Mouse (Mus musculus): Measurements from ENCODE around the gene Fxyd2. TPM values are rescaled to one million over a fixed set of nuclear protein-coding genes. Genes with fewer than 3 reads are reported as not detected.

The Fxyd2 gene
- total RNA-seq, 2 experiments from 2014 or later, result 2.3 to 7.3 TPM

GRCm38 (mm10) chr9:45389596-45389995 lies 9.9 kb upstream of the Fxyd2 start:
- no peak for DNase-seq

GRCm38 (mm10) chr9:45391299-45391698 lies 8.2 kb upstream of the Fxyd2 start:
- no peak for DNase-seq

GRCm38 (mm10) chr9:45395218-45395617 lies 4.3 kb upstream of the Fxyd2 start:
- no peak for DNase-seq

GRCm38 (mm10) chr9:45395796-45396195 lies 3.7 kb upstream of the Fxyd2 start:
- no peak for DNase-seq

- DNase-seq, result no peak
These were observed 1.1 kb upstream of the Fxyd2 start for GRCm38 (mm10) chr9:45398336-45398735.

- no peak for DNase-seq
These were observed 2.4 kb downstream of the Fxyd2 start for GRCm38 (mm10) chr9:45401851-45402250.

- DNase-seq, result no peak
These were observed 3.5 kb downstream of the Fxyd2 start for GRCm38 (mm10) chr9:45402957-45403356.

GRCm38 (mm10) chr9:45405694-45406093 lies 6.2 kb downstream of the Fxyd2 start:
- no peak for DNase-seq

- no peak for DNase-seq
These were observed 7.3 kb downstream of the Fxyd2 start for GRCm38 (mm10) chr9:45406808-45407207.

GRCm38 (mm10) chr9:45407706-45408675 lies 8.5 kb downstream of the Fxyd2 start:
- peak; percentile 88 for DNase-seq

- no peak for DNase-seq
These were observed 10.7 kb downstream of the Fxyd2 start for GRCm38 (mm10) chr9:45410193-45410592.

- no peak for DNase-seq
These were observed 11.1 kb downstream of the Fxyd2 start for GRCm38 (mm10) chr9:45410614-45411013.

- DNase-seq, result no peak
These were observed 11.6 kb downstream of the Fxyd2 start for GRCm38 (mm10) chr9:45411111-45411510.

GRCm38 (mm10) chr9:45411803-45412202 lies 12.3 kb downstream of the Fxyd2 start:
- DNase-seq, result no peak

- peak; percentile 93 for DNase-seq
These were observed 12.8 kb downstream of the Fxyd2 start for GRCm38 (mm10) chr9:45412287-45412686.

GRCm38 (mm10) chr9:45412700-45413477 lies 13.4 kb downstream of the Fxyd2 start:
- DNase-seq, result no peak

- peak; percentile 59 for DNase-seq
These were observed 14.1 kb downstream of the Fxyd2 start for GRCm38 (mm10) chr9:45413478-45414140.

GRCm38 (mm10) chr9:45415912-45416311 lies 16.4 kb downstream of the Fxyd2 start:
- DNase-seq, result peak; percentile 70

GRCm38 (mm10) chr9:45417245-45417644 lies 17.8 kb downstream of the Fxyd2 start:
- DNase-seq, result peak; percentile 66

- DNase-seq, result no peak
These were observed 18.8 kb downstream of the Fxyd2 start for GRCm38 (mm10) chr9:45418252-45418651.

- DNase-seq, result peak; percentile 40
These were observed 21.7 kb downstream of the Fxyd2 start for GRCm38 (mm10) chr9:45421209-45421608.

- DNase-seq, result no peak
These were observed 23.4 kb downstream of the Fxyd2 start for GRCm38 (mm10) chr9:45422761-45423298.
